8 mouse cellular contexts compared by ENCODE assay signal in the genomic region with DNA sequence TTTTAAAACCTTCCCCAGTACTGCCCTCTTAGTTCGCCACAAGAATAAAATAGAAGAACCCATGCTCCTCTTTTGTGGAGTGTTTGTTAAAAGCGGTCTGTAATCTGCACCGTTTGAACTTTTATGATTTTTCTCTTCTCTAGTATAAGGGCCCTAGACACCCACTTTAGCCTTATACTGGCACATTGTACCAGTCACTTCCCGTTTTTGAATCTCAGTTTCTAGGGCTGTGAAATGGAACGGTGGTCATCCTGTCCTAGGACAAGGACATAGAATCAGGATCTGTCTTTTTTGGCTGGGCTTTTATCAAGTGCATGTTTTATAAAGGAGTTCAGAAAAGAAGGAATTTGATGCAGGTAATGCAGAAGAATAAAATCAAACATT. TPM values are rescaled to one million over a fixed set of nuclear protein-coding genes. Genes with fewer than 3 reads are reported as not detected.
A peak's percentile ranks its signal among the peaks of the same experiment; 100 is the strongest.
DNase-seq lines count a peak whose midpoint lies in the region; ATAC-seq and TF ChIP-seq lines count a peak whose summit lies in the region.

No protein-coding gene starts in this region.

- H3K36me3 ChIP-seq in spleen, adult 2 months (ENCODE audit: control insufficient read depth, insufficient read depth, low read length): peaks cover 9% of the 10 kb centered on the region
- H3K36me3 ChIP-seq in limb, embryonic 14.5 days (ENCODE audit: control insufficient read depth, insufficient read depth, low read length): peaks cover 7% of the 10 kb centered on the region; the same call in 1 of the 2 replicates
- peaks cover 4% of the 10 kb centered on the region; the same call in 1 of the 2 replicates for H3K36me3 ChIP-seq in stomach, embryonic 14.5 days (ENCODE audit: control insufficient read depth, insufficient read depth, low read length)

- ATAC-seq in limb, embryonic 14.5 days (ENCODE audit: low FRiP score, low read depth): no peak
- no peak for ATAC-seq in stomach, embryonic 14.5 days (ENCODE audit: insufficient number of reproducible peaks, insufficient read depth, low FRiP score, low read depth)

- DNase-seq in embryo, embryonic 10 days (ENCODE audit: low spot score): peak; percentile 13
- no peak for DNase-seq in embryo, embryonic 11 days
- DNase-seq in spleen, adult 2 months (ENCODE audit: low read depth in 1 of 2, low spot score in 2 of 2): no peak
- DNase-seq in spleen, adult 12 weeks (ENCODE audit: low spot score): no peak
- DNase-seq in limb, embryonic 14.5 days (ENCODE audit: low spot score): peak; percentile 19
- no peak for DNase-seq in layer of hippocampus, postnatal 14 days (ENCODE audit: low spot score in 2 of 2)
- DNase-seq in left cerebral cortex, adult 11 months (ENCODE audit: low spot score): no peak

- TF ChIP-seq POLR2A in spleen, adult 2 months (IDR thresholded peaks at IDR 0.05; ENCODE audit: low read depth, low read length): no peak
- TF ChIP-seq POLR2A in limb, embryonic 14.5 days (IDR thresholded peaks at IDR 0.05; ENCODE audit: borderline replicate concordance, extremely low read depth, insufficient read depth, insufficient read length): no peak

- H3K27ac ChIP-seq in spleen, adult 2 months (ENCODE audit: insufficient read depth, low read length): peak overlapping the region; percentile 88
- H3K27ac ChIP-seq in limb, embryonic 14.5 days (replicated peaks; ENCODE audit: low read depth, low read length): peak overlapping the region; percentile 86
- H3K27ac ChIP-seq in stomach, embryonic 14.5 days (ENCODE audit: low read length): peak overlapping the region; percentile 94

- H3K9ac ChIP-seq in limb, embryonic 14.5 days (ENCODE audit: low read depth, low read length, severe bottlenecking): peak overlapping the region; percentile 67
- peak overlapping the region; percentile 42 for H3K9ac ChIP-seq in stomach, embryonic 14.5 days (replicated peaks; ENCODE audit: low read depth, low read length)

- peak overlapping the region; percentile 70 for H3K4me3 ChIP-seq in spleen, adult 2 months (ENCODE audit: extremely low read depth, insufficient read depth, insufficient read length)
- H3K4me3 ChIP-seq in limb, embryonic 14.5 days (replicated peaks; ENCODE audit: low read length): peak overlapping the region; percentile 71
- H3K4me3 ChIP-seq in stomach, embryonic 14.5 days (ENCODE audit: low read depth, low read length): peak overlapping the region; percentile 63

- under 1% methylated on average over 5 of the region's 5 CpGs for WGBS in spleen, adult 2 months
- 12% methylated on average over 5 of the region's 5 CpGs for WGBS in limb, embryonic 14.5 days
- 11% methylated on average over 5 of the region's 5 CpGs for WGBS in stomach, embryonic 14.5 days

- no peaks in the 10 kb centered on the region for H3K4me1 ChIP-seq in spleen, adult 2 months (ENCODE audit: control insufficient read depth, insufficient read depth, insufficient read length)
- peaks cover 12% of the 10 kb centered on the region; the same call in 1 of the 2 replicates for H3K4me1 ChIP-seq in limb, embryonic 14.5 days (ENCODE audit: control insufficient read depth, insufficient read depth, low read length)
- H3K4me1 ChIP-seq in stomach, embryonic 14.5 days (ENCODE audit: control insufficient read depth, insufficient read depth, low read length): peaks cover 5% of the 10 kb centered on the region; the same call in 1 of the 2 replicates

- no peaks in the 10 kb centered on the region for H3K9me3 ChIP-seq in limb, embryonic 14.5 days (ENCODE audit: control insufficient read depth, low read length)
- H3K9me3 ChIP-seq in stomach, embryonic 14.5 days (ENCODE audit: control insufficient read depth, low read depth, low read length): no peaks in the 10 kb centered on the region

- H3K27me3 ChIP-seq in spleen, adult 2 months (ENCODE audit: control insufficient read depth, insufficient read depth, low read length): no peaks in the 10 kb centered on the region
- no peaks in the 10 kb centered on the region for H3K27me3 ChIP-seq in limb, embryonic 14.5 days (ENCODE audit: control insufficient read depth, insufficient read depth, low read length)
- H3K27me3 ChIP-seq in stomach, embryonic 14.5 days (ENCODE audit: control insufficient read depth, insufficient read depth, low read length): no peaks in the 10 kb centered on the region

- no peak for TF ChIP-seq CTCF in spleen, adult 2 months (IDR thresholded peaks at IDR 0.05; ENCODE audit: extremely low read depth, insufficient read depth, insufficient read length, insufficient replicate concordance)

- peak overlapping the region; percentile 60 for H3K4me2 ChIP-seq in limb, embryonic 14.5 days (replicated peaks; ENCODE audit: low read depth, low read length, severe bottlenecking)
- H3K4me2 ChIP-seq in stomach, embryonic 14.5 days (replicated peaks; ENCODE audit: low read depth, low read length): peak overlapping the region; percentile 58

RNA-seq across cellular contexts. Expression of a gene that starts 0.7 kb away (rescaled TPM):
- polyA plus RNA-seq in spleen, adult 2 months (2012; rRNA removed): 18.4 and 25.1 TPM in 2 replicates
- 20.4 and 24.8 TPM in 2 replicates for polyA plus RNA-seq in limb, embryonic 14.5 days (2012; rRNA removed)
- 11.2 and 13.8 TPM in 2 replicates for polyA plus RNA-seq in limb, embryonic 14.5 days (2014; fragmentation: Nextera tagmentation; extraction: Ambion mirVana)
- polyA plus RNA-seq in stomach, embryonic 14.5 days (2014; fragmentation: Nextera tagmentation; extraction: Ambion mirVana): 18.0 and 19.3 TPM in 2 replicates
- total RNA-seq in layer of hippocampus, postnatal 14 days (2021): 10 to 100 TPM; 23.1 to 23.3 TPM

RNA-seq across cellular contexts. Expression of a gene that starts 3.4 kb away (rescaled TPM):
- polyA plus RNA-seq in spleen, adult 2 months (2012; rRNA removed): 6.6 and 8.0 TPM in 2 replicates
- 11.9 and 12.4 TPM in 2 replicates for polyA plus RNA-seq in limb, embryonic 14.5 days (2012; rRNA removed)
- 2.8 and 3.2 TPM in 2 replicates for polyA plus RNA-seq in limb, embryonic 14.5 days (2014; fragmentation: Nextera tagmentation; extraction: Ambion mirVana)
- polyA plus RNA-seq in stomach, embryonic 14.5 days (2014; fragmentation: Nextera tagmentation; extraction: Ambion mirVana): 3.7 and 5.0 TPM in 2 replicates
- total RNA-seq in layer of hippocampus, postnatal 14 days (2021): 10 to 100 TPM; 29.4 to 33.3 TPM

RNA-seq across cellular contexts. Expression of a gene that starts 31.8 kb away (rescaled TPM):
- 18,445 and 18,883 TPM in 2 replicates for polyA plus RNA-seq in spleen, adult 2 months (2012; rRNA removed)
- 0.19 and 0.47 TPM in 2 replicates for polyA plus RNA-seq in limb, embryonic 14.5 days (2012; rRNA removed)
- polyA plus RNA-seq in limb, embryonic 14.5 days (2014; fragmentation: Nextera tagmentation; extraction: Ambion mirVana): not detected in 2 replicates
- polyA plus RNA-seq in stomach, embryonic 14.5 days (2014; fragmentation: Nextera tagmentation; extraction: Ambion mirVana): 0.73 TPM in 1 of 2 replicates, not detected in the other
- total RNA-seq in layer of hippocampus, postnatal 14 days (2021): not detected

RNA-seq across cellular contexts. Expression of a gene that starts 47.7 kb away (rescaled TPM):
- polyA plus RNA-seq in spleen, adult 2 months (2012; rRNA removed): 0.15 and 0.18 TPM in 2 replicates
- polyA plus RNA-seq in limb, embryonic 14.5 days (2012; rRNA removed): 0.21 TPM in 1 of 2 replicates, not detected in the other
- polyA plus RNA-seq in limb, embryonic 14.5 days (2014; fragmentation: Nextera tagmentation; extraction: Ambion mirVana): not detected in 2 replicates
- polyA plus RNA-seq in stomach, embryonic 14.5 days (2014; fragmentation: Nextera tagmentation; extraction: Ambion mirVana): not detected in 2 replicates
- not detected for total RNA-seq in layer of hippocampus, postnatal 14 days (2021)

RNA-seq across cellular contexts. Expression of a gene that starts 52.0 kb away (rescaled TPM):
- 84.6 and 1,887 TPM in 2 replicates for polyA plus RNA-seq in spleen, adult 2 months (2012; rRNA removed)
- 0.08 TPM in 1 of 2 replicates, not detected in the other for polyA plus RNA-seq in limb, embryonic 14.5 days (2012; rRNA removed)
- not detected in 2 replicates for polyA plus RNA-seq in limb, embryonic 14.5 days (2014; fragmentation: Nextera tagmentation; extraction: Ambion mirVana)
- not detected in 2 replicates for polyA plus RNA-seq in stomach, embryonic 14.5 days (2014; fragmentation: Nextera tagmentation; extraction: Ambion mirVana)
- total RNA-seq in layer of hippocampus, postnatal 14 days (2021): not detected

Comparison
In these comparisons a context has a peak if more than half of its experiments do, and no peak if none do; other contexts are left out.
1. DNase-seq: peak in embryo, embryonic 10 days (single experiment) and limb, embryonic 14.5 days (single experiment); none in embryo, embryonic 11 days (single experiment), spleen, adult 2 months (0 of 2), spleen, adult 12 weeks (single experiment), layer of hippocampus, postnatal 14 days (0 of 2) and left cerebral cortex, adult 11 months (single experiment).
2. RNA of a gene that starts 31.8 kb away (polyA plus RNA-seq): 18,445 to 18,883 TPM in spleen, adult 2 months; 0.19 to 0.47 TPM in limb, embryonic 14.5 days and 0.73 TPM in stomach, embryonic 14.5 days; every median in the first group is over 1,000 times any median in the second.
3. Peak in every context shown above with its lines, with median percentiles within 50 percentile points of each other: H3K27ac ChIP-seq and H3K4me3 ChIP-seq.